Mouse (Mus musculus) yolk sac, embryonic 10.5 days (tissue): Measurements from ENCODE around the gene Srd5a1.
"Not testable (repeated sequence)": the region's sequence is repeated elsewhere in the genome, so short reads cannot be mapped to it uniquely, and the experiment has no call there.

ENCODE experiments used
- DNase-seq: peaks from one replicate; pipeline ENCODE4 v3.0.0-alpha.2; 2017; ENCODE audit warnings: low spot score

Gene Srd5a1

GRCm38 (mm10) chr13:69576676-69577075 lies 34.6 kb downstream of the Srd5a1 start:
- no peak for DNase-seq

DNA sequence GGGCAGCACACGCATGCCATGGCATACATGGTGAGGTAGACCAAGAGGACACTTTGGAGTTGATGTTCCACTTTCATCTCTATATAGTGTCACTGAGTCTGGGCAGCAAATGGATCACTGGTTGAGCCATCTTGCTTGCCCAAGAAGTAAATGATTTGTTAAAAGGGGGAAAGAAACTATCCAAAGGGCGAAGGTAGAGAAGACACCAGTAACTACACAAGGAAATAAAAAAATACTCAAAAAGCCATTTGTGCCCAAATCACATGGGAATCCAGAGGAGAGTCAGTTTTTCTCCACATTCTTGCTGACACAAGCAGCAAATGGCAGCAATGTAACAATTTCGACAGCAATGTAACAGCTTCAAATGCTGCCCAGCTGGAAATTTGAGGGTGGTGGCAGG lies 38.6 kb downstream of the Srd5a1 start:
- DNase-seq, result no peak

DNA sequence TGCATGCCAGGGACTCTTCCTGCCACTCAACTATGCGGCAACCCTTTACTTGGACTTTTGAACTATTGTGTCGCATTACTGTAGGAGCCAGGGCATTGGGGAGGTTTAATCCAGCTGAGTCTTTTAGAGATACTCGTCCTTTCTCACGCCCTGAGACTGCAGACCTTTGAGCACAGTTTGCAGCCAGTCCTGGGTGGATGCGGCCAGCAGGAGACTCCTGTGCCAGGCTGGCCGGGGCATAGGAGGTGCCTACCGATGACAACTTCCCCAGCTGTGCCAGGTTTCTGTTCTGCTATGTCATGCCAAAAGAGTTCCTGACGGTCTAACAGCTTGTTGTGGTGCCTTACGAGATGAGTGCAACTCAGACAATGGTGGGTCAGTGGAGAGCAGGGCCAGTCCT lies 42.0 kb downstream of the Srd5a1 start:
- DNase-seq, result no peak

GRCm38 (mm10) chr13:69565401-69565800 lies 45.8 kb downstream of the Srd5a1 start:
- DNase-seq, result not testable (repeated sequence)

DNA sequence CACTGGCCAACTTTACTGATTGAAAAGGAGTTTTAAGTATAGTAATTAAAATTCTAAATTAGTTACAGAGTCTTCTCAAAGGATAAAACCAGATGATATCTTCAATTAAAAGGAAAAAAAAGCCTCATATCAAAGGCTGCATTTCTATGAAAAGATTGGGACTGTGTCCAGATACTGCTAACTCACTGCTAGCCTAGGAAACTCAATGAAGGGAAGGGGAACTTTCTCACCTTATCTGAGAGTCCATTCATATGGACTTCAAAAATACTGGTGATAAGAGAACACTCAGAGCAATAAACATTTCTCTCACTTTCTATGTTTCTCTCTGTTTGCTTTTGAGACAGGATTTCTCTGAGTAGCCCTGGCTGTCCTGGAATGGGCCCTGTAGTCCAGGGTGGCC lies 46.7 kb downstream of the Srd5a1 start:
- DNase-seq, result no peak

DNA sequence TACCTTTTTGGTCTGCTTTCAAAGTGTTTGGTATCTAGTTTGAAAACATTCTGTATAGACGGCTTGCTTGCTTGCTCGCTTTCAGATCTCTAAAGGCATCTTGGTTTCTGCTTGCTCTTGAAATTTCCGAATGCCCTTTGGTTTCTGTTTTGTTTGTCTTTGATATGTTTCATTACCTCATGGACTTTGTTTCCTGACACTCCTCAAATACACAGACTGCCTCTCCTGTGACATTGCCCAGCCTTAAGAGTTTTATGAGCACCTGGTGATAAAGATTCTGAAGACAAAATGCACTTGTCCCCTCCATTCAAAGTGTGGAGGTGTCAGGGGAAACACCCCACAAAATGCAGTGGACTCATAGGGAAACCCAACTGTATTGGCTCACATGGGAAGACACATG lies 47.3 kb downstream of the Srd5a1 start:
- no peak for DNase-seq

DNA sequence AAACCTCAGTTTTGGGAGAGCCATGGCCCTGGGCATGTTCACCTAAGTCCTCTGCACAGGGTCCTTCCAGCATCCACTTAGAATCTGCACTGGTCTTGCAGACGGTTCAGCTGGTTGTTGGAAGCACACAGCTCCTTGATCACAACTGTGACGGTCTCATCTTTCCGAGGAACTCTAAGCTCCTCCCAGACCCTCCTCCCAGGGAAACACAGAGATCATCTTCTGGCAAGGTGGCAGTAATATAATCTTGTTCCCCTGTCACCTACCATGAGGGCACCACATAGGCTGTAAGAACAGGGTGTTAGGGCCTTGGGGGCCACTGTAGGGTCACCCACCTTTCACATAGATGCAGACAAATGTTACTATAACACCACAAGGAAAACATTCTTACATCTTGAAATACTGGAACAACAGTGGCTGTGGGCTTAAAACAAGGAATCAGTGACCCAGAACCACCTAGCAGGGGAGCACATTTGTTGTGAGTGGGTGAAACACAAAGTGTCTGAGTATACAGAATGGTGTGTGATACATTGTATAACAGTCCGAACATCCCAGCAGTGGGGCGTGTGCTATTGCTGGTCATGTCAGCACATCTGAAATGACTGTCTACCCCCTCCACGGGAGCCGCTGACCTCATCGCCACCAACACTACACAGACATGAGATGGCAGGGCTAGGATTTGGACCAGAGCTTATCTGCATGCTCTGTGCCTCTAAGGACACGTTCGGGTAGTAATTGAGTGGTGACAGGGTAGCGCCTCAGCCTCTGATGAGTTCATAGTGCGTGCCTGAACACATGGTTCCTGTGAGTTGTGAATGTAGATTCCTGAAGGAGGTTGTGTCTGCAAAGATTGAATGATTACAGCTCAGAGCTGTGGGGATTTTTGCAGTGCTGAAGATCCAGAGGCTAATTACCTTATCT lies 48.3 kb downstream of the Srd5a1 start:
- peak; percentile 11 for DNase-seq

- DNase-seq, result no peak
Observed at GRCm38 (mm10) chr13:69562004-69562403, 49.2 kb downstream of the Srd5a1 start.

DNA sequence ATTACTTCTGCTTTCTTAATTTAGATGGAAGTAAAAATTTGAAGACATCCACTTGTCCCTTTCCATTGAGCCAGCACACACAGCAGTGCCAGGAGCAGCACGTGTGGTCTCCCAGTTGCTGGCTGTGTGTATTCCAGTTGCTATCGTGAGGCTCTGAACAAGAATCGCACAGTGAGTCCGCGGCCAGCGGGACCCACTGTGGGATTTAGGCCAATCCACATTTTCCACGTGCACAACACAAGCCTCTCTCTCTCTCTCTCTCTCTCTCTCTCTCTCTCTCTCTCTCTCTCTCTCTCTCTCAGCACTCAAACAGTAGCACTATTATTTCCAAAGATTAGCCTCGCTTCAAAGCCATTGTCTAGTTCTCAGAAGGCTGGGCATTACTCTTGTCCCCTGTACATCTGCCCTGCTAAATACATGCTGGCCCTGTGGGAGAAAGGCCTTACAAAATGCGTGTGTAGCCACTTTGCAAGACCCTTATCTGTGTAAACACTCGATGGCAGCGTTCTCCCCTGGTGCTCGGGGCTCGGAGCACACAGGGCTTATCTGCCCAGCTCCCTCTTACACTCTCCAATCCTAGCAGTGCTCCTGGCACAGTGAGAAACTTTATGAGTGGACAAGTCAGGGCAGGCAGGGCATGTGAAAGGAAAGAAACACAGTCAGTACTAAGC lies 51.8 kb downstream of the Srd5a1 start:
- no peak for DNase-seq

GRCm38 (mm10) chr13:69558098-69558660 lies 53.1 kb downstream of the Srd5a1 start:
- DNase-seq, result no peak

- no peak for DNase-seq
Observed at GRCm38 (mm10) chr13:69556728-69557127, 54.5 kb downstream of the Srd5a1 start.

GRCm38 (mm10) chr13:69555957-69556482 lies 55.2 kb downstream of the Srd5a1 start:
- no peak for DNase-seq

DNA sequence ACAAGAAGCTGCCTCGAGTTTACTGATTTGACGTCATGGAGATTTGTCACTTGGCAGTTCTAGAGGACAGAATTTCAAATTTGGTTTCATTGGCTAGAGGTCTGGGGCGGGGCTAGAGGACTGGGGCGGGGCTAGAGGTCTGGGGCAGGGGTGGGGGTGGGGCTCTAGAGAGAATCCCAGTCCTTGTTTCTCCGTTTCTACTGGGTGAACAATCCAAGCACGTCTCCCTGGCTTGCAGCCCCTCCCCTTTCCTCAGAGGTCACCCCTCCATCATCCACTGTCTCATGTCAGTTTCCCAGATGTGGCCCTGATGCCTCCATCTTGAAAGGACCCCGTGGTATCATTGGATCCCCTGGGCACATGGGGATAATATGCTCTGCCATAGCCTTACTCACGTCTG lies 56.2 kb downstream of the Srd5a1 start:
- DNase-seq, result no peak

GRCm38 (mm10) chr13:69554255-69554654 lies 57.0 kb downstream of the Srd5a1 start:
- DNase-seq, result no peak

DNA sequence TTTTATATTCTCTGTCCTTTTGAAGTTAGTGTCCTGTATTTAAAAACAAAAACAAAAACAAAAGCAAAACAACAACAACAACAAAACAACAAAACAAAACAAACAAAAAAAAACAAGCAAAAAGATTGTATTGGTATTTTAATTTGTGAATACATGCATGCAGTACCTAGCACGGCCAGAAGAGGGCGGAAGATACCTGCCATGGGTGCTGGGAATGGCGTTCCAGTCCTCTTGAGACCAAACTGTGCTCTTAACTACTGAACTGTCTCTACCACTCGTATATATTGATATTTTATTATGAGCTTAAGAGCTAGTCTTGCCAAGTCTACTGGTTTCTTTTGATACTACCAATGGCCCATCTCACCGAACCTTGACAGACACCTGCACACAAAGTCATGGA lies 58.2 kb downstream of the Srd5a1 start:
- DNase-seq, result no peak

DNA sequence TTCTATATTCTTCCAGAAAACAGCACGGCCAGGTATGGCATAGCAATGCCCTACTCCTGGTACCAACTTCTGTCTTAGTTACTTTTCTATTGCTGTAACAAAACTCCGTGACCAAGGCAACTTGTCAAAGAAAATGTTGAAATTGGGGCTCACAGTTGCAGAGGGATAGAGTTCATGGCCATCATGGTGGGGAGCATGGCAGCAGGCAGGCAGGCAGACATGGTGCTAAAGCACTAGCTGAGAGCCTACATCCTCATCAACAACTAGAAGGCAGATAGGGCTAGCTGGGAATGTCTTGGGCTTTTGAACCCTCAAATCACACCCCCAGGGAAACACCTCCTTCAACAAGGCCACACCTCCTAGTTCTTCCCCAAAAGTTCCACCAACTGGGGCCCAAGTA lies 60.4 kb downstream of the Srd5a1 start:
- no peak for DNase-seq

- DNase-seq, result no peak
Observed at GRCm38 (mm10) chr13:69549980-69550379, 61.3 kb downstream of the Srd5a1 start.

GRCm38 (mm10) chr13:69547488-69548180 lies 63.6 kb downstream of the Srd5a1 start:
- no peak for DNase-seq

DNA sequence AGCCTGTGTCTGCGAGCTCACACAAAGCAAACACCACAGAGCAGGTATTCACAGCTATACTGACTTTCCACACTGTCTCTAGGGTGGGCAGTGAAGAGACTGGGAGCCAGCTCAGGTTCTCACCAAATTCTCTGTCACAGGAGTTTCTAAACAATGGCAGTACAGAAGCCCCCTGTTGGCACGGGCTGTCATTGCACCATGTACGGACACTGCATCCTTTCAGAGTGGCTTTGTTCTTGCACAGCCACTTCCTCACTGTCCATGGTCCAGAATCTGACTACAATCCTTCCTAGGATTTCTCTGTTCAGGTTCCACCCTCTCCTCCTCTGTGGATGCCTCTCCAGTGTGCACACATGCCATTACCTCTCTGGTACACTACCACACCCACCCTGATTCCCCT lies 66.2 kb downstream of the Srd5a1 start:
- no peak for DNase-seq

DNA sequence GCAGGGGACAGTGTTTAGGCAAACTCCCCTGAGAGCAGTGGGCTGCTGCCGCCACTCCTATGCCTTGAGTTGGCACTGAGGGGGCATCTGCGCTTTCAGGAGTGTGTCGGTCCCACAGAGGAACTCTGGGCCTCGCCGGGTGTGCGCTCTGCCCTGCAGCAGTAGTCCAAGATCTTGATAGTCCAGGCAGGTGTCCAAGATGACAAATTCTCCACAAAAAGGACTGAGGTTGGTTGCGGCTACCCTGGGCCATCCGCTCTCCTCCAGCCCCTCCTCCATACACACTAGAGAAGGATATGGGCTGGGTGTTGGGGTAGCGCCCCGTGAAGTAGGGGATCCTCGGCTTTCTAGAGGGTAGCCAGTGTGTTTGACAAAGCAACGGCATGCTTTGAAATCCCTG lies 67.6 kb downstream of the Srd5a1 start:
- no peak for DNase-seq

DNA sequence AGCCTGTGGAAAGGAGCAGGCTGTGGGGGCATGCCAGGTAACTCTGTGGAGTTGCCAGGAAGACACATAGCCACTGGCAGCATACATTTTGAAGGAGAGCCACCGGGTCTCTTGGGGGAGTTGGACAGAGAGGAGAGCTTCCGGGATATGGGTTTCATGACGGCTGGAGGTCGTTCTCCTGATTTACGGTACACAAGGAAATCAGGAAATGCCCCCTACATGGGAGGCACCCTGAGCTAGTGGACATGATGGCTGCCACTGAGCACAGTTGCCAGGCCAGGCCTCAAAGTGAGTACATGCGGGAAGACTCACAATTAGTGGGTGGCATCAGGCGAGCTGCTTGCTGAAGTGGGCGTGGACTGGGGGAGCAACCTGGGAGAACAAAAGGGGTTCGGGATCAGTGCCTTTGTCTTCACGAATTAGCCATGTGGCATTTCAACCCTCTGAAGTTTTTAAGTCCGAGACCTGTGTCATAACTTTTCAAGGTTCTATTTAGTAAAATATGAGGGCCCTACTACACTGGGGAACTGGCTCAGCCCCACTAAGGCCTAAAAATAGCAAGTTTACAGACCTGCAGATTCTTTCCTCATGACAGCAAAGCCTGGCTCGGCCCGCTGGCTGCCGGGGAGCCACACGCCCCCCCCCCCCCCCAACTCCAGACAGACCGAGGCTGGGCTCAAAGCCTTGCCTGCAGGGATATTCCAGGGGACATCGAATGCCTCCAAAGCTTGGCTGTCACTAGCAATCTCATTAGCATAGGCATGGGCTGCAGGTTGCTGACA lies 68.5 kb downstream of the Srd5a1 start:
- no peak for DNase-seq
